Mouse (Mus musculus): ENCODE data around the gene Eml6. TPM values are rescaled to one million over a fixed set of nuclear protein-coding genes. Genes with fewer than 3 reads are reported as not detected.
A peak's percentile ranks its signal among the peaks of the same experiment; 100 is the strongest.
"Not testable (repeated sequence)": the region's sequence is repeated elsewhere in the genome, so short reads cannot be mapped to it uniquely, and the experiment has no call there.

Eml6 gene
- polyA plus RNA-seq, 2 experiments, result 0.09 to 0.55 TPM

DNA sequence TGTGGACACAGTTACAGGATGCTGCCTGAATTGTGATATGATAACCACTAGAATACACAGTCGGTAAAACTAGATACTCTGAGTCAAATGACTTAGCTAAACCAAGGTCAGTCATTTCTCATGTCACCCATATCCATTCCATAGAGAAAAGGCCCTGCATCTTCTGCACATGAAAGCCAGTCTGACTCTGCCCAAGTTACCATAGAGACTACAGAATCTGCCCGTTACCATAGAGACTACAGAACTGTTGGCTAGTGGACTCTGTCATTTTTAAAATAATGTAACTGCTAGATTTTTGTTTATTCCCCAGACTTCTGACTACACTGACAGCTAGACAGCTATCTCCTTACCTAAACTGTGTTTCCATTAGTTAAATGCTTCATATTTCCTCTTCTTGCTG lies 198.1 kb downstream of the Eml6 start:
- no peaks in the 10 kb centered on the region for H3K9me3 ChIP-seq (ENCODE audit: control insufficient read depth, low read length)
- H3K4me3 ChIP-seq (ENCODE audit: insufficient read depth in 1 of 2, low read depth in 2 of 2, low read length in 2 of 2), result no peak overlapping the region
- DNase-seq (ENCODE audit: low read depth in 3 of 3, low spot score in 3 of 3) (no peak), ATAC-seq (ENCODE audit: insufficient read depth) (no peak)
- WGBS (ENCODE audit: insufficient replicate concordance), result 51% methylated on average over 2 of the region's 2 CpGs
- no peaks in the 10 kb centered on the region for H3K4me1 ChIP-seq (replicated peaks; ENCODE audit: control insufficient read depth in 2 of 2, insufficient read depth in 2 of 2, low read length in 1 of 2)
- H3K4me2 ChIP-seq (ENCODE audit: low read depth), result no peak overlapping the region
- H3K36me3 ChIP-seq (replicated peaks; ENCODE audit: control insufficient read depth, insufficient read depth, low read depth), result no peaks in the 10 kb centered on the region
- H3K9ac ChIP-seq (replicated peaks), result no peak overlapping the region
- H3K27ac ChIP-seq, result no peak overlapping the region
- H3K27me3 ChIP-seq (ENCODE audit: control insufficient read depth, insufficient read depth, low read length), result peaks cover 14% of the 10 kb centered on the region
- TF ChIP-seq EP300 (IDR thresholded peaks at IDR 0.05; ENCODE audit: low read depth) (no peak), CTCF (IDR thresholded peaks at IDR 0.05; ENCODE audit: low read depth) (no peak)

DNA sequence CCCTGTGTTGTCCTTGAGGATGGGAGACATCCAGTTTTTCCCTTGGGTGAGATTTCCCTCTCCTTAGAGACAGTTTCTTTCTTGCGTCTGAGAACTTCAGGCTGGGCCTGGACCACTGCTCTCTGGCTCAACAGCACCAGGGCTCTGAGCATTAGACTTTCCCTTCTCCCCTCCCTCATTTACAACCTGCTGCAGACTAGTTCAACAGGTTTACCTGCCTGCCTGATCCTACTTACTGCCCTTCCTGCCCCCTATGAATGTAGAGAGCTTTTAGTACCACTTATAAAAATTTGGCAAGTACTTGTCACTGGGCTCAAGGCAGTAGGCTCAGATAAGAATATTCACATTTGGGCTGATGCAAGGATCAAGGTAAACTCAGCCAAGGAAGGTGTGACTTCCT lies 199.8 kb downstream of the Eml6 start:
- DNase-seq (ENCODE audit: low read depth in 3 of 3, low spot score in 3 of 3) (no peak), ATAC-seq (ENCODE audit: insufficient read depth) (no peak)

DNA sequence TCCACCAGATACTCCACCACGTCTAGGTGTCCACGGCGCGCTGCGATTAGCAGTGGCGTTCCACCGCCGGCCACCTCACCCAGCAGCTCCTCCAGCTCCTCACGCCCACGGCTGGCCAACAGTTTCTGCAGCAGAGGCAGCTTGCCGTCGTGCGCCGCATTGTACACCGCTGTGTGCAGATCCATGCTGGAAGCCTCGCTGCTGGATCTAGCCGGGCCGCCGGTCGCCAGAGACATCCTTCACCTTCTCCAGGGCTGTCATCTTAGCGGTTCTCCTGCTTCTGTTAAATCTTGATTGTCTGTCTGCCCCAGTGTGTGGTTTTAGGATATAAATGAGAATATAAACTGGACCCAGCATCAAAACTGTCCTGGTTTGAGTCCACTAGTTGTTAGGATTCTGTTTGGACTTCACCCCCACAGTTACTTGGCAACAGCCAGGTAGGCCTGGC lies 200.5 kb downstream of the Eml6 start, which contains the start of gene 4931440F15Rik:
Gene 4931440F15Rik, minus strand, starts transcription at position 398 of the 448 bp plus-strand sequence.
- H3K36me3 ChIP-seq (replicated peaks; ENCODE audit: control insufficient read depth, insufficient read depth, low read depth); DNase-seq (ENCODE audit: low read depth in 3 of 3, low spot score in 3 of 3); H3K9ac ChIP-seq (replicated peaks); H3K9me3 ChIP-seq (ENCODE audit: control insufficient read depth, low read length); H3K4me3 ChIP-seq (ENCODE audit: insufficient read depth in 1 of 2, low read depth in 2 of 2, low read length in 2 of 2); H3K27ac ChIP-seq; ATAC-seq (ENCODE audit: insufficient read depth); H3K4me1 ChIP-seq (replicated peaks; ENCODE audit: control insufficient read depth in 2 of 2, insufficient read depth in 2 of 2, low read length in 1 of 2): not testable (repeated sequence)
- 43% methylated on average over 21 of the region's 21 CpGs for WGBS (ENCODE audit: insufficient replicate concordance)
- Histone ChIP-seq H3K27me3 (ENCODE audit: control insufficient read depth, insufficient read depth, low read length) (peaks cover 14% of the 10 kb centered on the region), H3K4me2 (ENCODE audit: low read depth) (peak within 1 kb of the TSS; percentile 22; the same call in 1 of the 2 replicates)

More for the DNA sequence above, 199.8 kb downstream of the Eml6 start:
- no peak overlapping the region for H3K4me3 ChIP-seq (ENCODE audit: insufficient read depth in 1 of 2, low read depth in 2 of 2, low read length in 2 of 2)
- H3K27ac ChIP-seq, result no peak overlapping the region
- TF ChIP-seq CTCF (IDR thresholded peaks at IDR 0.05; ENCODE audit: low read depth) (no peak), EP300 (IDR thresholded peaks at IDR 0.05; ENCODE audit: low read depth) (no peak)
- no peaks in the 10 kb centered on the region for H3K9me3 ChIP-seq (ENCODE audit: control insufficient read depth, low read length)
- no peaks in the 10 kb centered on the region for H3K36me3 ChIP-seq (replicated peaks; ENCODE audit: control insufficient read depth, insufficient read depth, low read depth)
- H3K9ac ChIP-seq (replicated peaks), result no peak overlapping the region
- no peaks in the 10 kb centered on the region for H3K4me1 ChIP-seq (replicated peaks; ENCODE audit: control insufficient read depth in 2 of 2, insufficient read depth in 2 of 2, low read length in 1 of 2)
- no peak overlapping the region for H3K4me2 ChIP-seq (ENCODE audit: low read depth)
- 69% methylated on average over 1 of the region's 1 CpGs for WGBS (ENCODE audit: insufficient replicate concordance)
- peaks cover 14% of the 10 kb centered on the region for H3K27me3 ChIP-seq (ENCODE audit: control insufficient read depth, insufficient read depth, low read length)

DNA sequence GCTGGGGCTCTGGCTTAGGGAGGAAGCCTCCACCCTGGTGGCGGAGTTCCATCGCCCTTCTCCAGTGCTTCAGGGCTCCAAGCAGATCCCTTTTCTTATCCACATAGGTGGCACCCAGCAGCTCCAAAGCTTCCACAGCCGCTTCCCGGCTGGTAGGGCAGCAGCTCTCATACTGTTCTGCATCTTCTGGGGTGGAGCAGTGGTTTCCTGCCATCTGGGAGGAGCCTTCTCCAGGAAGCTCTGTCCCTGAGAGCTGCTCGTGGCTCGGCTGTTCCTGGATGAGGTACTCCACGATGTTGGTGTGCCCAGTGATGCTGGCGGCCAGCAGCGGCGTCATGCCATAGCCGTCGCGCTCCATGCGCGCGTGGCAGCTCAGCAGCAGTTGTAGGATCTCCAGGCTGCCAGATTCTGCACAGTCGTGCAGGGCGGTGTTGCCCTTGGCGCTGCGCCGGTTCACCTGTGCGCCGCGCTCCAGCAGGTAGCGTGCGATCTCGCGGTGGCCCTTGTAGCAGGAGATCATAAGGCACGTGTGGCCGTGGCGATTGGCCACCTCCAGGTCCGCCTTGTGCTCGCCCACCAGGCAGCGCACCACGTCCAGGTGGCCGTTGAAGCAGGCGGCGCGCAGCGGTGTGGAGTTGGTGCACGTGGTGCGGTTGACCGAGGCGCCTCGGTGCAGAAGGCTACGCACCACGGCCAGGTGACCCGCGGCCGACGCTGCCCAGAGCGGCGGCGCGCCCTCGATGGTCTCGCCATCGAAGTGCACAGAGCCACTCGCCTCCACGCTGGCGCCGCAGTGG lies 201.2 kb downstream of the Eml6 start:
- not testable (repeated sequence) for H3K9me3 ChIP-seq (ENCODE audit: control insufficient read depth, low read length); H3K36me3 ChIP-seq (replicated peaks; ENCODE audit: control insufficient read depth, insufficient read depth, low read depth); H3K27ac ChIP-seq; H3K4me3 ChIP-seq (ENCODE audit: insufficient read depth in 1 of 2, low read depth in 2 of 2, low read length in 2 of 2); H3K4me1 ChIP-seq (replicated peaks; ENCODE audit: control insufficient read depth in 2 of 2, insufficient read depth in 2 of 2, low read length in 1 of 2); H3K9ac ChIP-seq (replicated peaks); DNase-seq (ENCODE audit: low read depth in 3 of 3, low spot score in 3 of 3)
- Histone ChIP-seq H3K27me3 (ENCODE audit: control insufficient read depth, insufficient read depth, low read length) (peaks cover 14% of the 10 kb centered on the region), H3K4me2 (ENCODE audit: low read depth) (peak overlapping the region; percentile 22; the same call in 1 of the 2 replicates)
- 13% methylated on average over 62 of the region's 62 CpGs for whole genome bisulfite sequencing (ENCODE audit: insufficient replicate concordance)
- ATAC-seq (ENCODE audit: insufficient read depth), result peak; percentile 13; the same call in 1 of the 2 replicates

DNA sequence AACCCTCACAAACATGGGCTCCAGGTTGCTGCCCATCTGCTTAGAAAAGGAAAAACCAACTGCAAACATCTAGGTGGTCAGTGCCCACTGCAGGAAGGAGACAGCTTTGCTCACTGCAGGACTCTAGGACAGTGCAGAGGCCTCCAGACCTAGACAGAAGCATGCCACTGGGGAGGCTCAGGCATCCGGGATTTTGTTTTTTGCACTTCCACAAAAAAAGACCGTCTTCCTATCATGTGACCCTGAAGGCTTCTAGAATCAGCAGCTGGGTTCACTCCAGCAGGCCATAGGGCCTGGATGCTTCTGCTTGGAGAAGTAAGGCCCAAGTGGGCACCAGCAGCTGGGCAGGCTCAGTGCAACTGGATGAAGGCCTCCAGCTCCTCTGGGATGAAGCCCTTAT lies 202.7 kb downstream of the Eml6 start:
- TF ChIP-seq EP300 (IDR thresholded peaks at IDR 0.05; ENCODE audit: low read depth) (no peak), CTCF (IDR thresholded peaks at IDR 0.05; ENCODE audit: low read depth) (no peak)
- 61% methylated on average over 2 of the region's 2 CpGs for WGBS (ENCODE audit: insufficient replicate concordance)
- Histone ChIP-seq H3K4me3 (ENCODE audit: insufficient read depth in 1 of 2, low read depth in 2 of 2, low read length in 2 of 2) (no peak overlapping the region), H3K27ac (no peak overlapping the region), H3K4me2 (ENCODE audit: low read depth) (no peak overlapping the region), H3K9me3 (ENCODE audit: control insufficient read depth, low read length) (no peaks in the 10 kb centered on the region), H3K27me3 (ENCODE audit: control insufficient read depth, insufficient read depth, low read length) (peaks cover 14% of the 10 kb centered on the region), H3K9ac (replicated peaks) (no peak overlapping the region), H3K4me1 (replicated peaks; ENCODE audit: control insufficient read depth in 2 of 2, insufficient read depth in 2 of 2, low read length in 1 of 2) (no peaks in the 10 kb centered on the region), H3K36me3 (replicated peaks; ENCODE audit: control insufficient read depth, insufficient read depth, low read depth) (no peaks in the 10 kb centered on the region)
- ATAC-seq (ENCODE audit: insufficient read depth) (no peak), DNase-seq (ENCODE audit: low read depth in 3 of 3, low spot score in 3 of 3) (no peak)
